Mouse (Mus musculus) heart, postnatal 0 days (tissue): ENCODE results near the gene Krt33a.

Source experiments
- CTCF ChIP-seq: IDR thresholded peaks from 2 replicates; pipeline ENCODE4 v1.5.1; 2016; ENCODE audit warnings: antibody characterized with exemption, control low read depth, low read depth
- EP300 ChIP-seq: IDR thresholded peaks from 2 replicates; pipeline ENCODE4 v1.6.1; 2016; ENCODE audit warnings: antibody characterized with exemption, low read depth

DNA sequence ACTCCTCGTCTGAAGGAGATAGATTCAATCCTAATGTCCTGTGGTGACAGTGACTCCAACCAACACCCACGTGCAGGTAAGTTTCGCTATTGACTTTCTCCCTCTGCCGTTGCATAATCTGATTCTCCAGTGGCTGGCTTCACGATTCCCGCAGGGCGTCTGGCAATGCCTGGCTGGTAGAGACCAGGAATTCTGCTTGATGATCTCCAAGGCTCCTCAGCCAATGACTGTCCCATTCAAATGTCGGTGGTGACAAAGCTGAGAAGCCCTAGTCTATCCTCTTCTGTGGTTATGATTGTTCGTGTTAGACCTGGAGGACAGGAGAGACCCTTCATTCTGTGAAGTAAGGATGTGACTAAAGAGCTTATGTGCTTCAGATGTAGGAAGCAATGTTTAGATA, 33.3 kb downstream of the Krt33a start:
- TF ChIP-seq CTCF (no peak), EP300 (no peak)
